Mouse (Mus musculus) hindbrain, embryonic 14.5 days (tissue): ENCODE data around the gene Sohlh1. TPM values are rescaled to one million over a fixed set of nuclear protein-coding genes. Genes with fewer than 3 reads are reported as not detected.

Experiments
- ATAC-seq: fragments of 200-750 bp; cut with Nextera tagmentation; 2 replicates; pipeline ENCODE4 v1.8.0; 2017; ENCODE audit warnings: moderate number of reproducible peaks, mild to moderate bottlenecking, moderate TSS enrichment, moderate library complexity; ENCODE audit not compliant: low FRiP score
- DNase-seq: peaks from one replicate; pipeline ENCODE4 v3.0.0-alpha.2; 2015; ENCODE audit warnings: low spot score
- H3K27ac ChIP-seq: fragments of 300-500 bp; sonication (generic); 2 replicates; pipeline ENCODE4 v1.5.1; 2014; ENCODE audit warnings: mild to moderate bottlenecking, moderate library complexity
- H3K27me3 ChIP-seq: fragments of 300-500 bp; sonication (generic); 2 replicates; pipeline ENCODE4 v1.6.1; 2014; ENCODE audit warnings: mild to moderate bottlenecking, low read length, mixed read lengths; ENCODE audit not compliant: control insufficient read depth, insufficient read depth
- H3K36me3 ChIP-seq: fragments of 300-500 bp; sonication (generic); replicated peaks from 2 replicates; pipeline ENCODE4 v1.6.1; 2014; ENCODE audit not compliant: control insufficient read depth, insufficient read depth
- H3K4me1 ChIP-seq: fragments of 300-500 bp; sonication (generic); replicated peaks from 2 replicates; pipeline ENCODE4 v1.6.1; 2014; ENCODE audit warnings: antibody characterized with exemption, low read length, mixed read lengths; ENCODE audit not compliant: control insufficient read depth, insufficient read depth
- H3K4me2 ChIP-seq: fragments of 300-500 bp; sonication (generic); replicated peaks from 2 replicates; pipeline ENCODE4 v1.6.1; 2014; ENCODE audit warnings: mild to moderate bottlenecking, moderate library complexity
- H3K4me3 ChIP-seq: fragments of 300-500 bp; sonication (generic); replicated peaks from 2 replicates; pipeline ENCODE4 v1.5.1; 2014; ENCODE audit warnings: mild to moderate bottlenecking, low read length
- H3K9ac ChIP-seq: fragments of 300-500 bp; sonication (generic); 2 replicates; pipeline ENCODE4 v1.6.1; 2014
- H3K9me3 ChIP-seq: fragments of 300-500 bp; sonication (generic); 2 replicates; pipeline ENCODE4 v1.6.1; 2016; ENCODE audit warnings: low read length; ENCODE audit not compliant: control insufficient read depth
- WGBS: fragments of 180-500 bp; shearing (Covaris S2); extraction: QIAGEN DNeasy Blood & Tissue Kit; methylation state at CpG from one replicate; pipeline ENCODE4 v1.1.7; 2014; 5-methylcytosine and 5-hydroxymethylcytosine counted together
- polyA plus RNA-seq: library from polyadenylated mRNA; unstranded; fragments of >200 nt; fragmentation: Nextera tagmentation; extraction: Ambion mirVana; gene quantifications from 2 replicates; pipeline ENCODE4 v1.2.1, GENCODE M21; 2014

Sohlh1 gene
- polyA plus RNA-seq, 1 experiment from 2014 or later, result not detected

- 24% methylated on average over 7 of the region's 7 CpGs for WGBS
- Histone ChIP-seq H3K4me1 (0 out of 2 replicates have a peak, but pooled peaks cover 9% of the 10 kb centered on the region), H3K27me3 (peaks cover 9% of the 10 kb centered on the region), H3K27ac (no peak overlapping the region), H3K4me3 (peak overlapping the region; percentile 55), H3K9me3 (no peaks in the 10 kb centered on the region), H3K4me2 (peak overlapping the region; percentile 66), H3K9ac (peak overlapping the region; percentile 77), H3K36me3 (no peaks in the 10 kb centered on the region)
- DNase-seq (no peak), ATAC-seq (no peak; the same call in none of the 2 replicates)
These were observed 30.2 kb upstream of the Sohlh1 start for GRCm38 (mm10) chr2:25877250-25877735.

- no peak overlapping the region for H3K27ac ChIP-seq
- H3K9ac ChIP-seq, result no peak overlapping the region
- no peaks in the 10 kb centered on the region for H3K9me3 ChIP-seq
- peaks cover 5% of the 10 kb centered on the region; the same call in 1 of the 2 replicates for H3K27me3 ChIP-seq
- H3K36me3 ChIP-seq, result no peaks in the 10 kb centered on the region
- H3K4me1 ChIP-seq, result peaks cover 6% of the 10 kb centered on the region
- no peak overlapping the region for H3K4me3 ChIP-seq
- DNase-seq, result no peak
- ATAC-seq, result no peak
- WGBS, result 63% methylated on average over 5 of the region's 5 CpGs
- no peak overlapping the region for H3K4me2 ChIP-seq
These were observed 19.6 kb upstream of the Sohlh1 start for GRCm38 (mm10) chr2:25866656-25867055.

DNA sequence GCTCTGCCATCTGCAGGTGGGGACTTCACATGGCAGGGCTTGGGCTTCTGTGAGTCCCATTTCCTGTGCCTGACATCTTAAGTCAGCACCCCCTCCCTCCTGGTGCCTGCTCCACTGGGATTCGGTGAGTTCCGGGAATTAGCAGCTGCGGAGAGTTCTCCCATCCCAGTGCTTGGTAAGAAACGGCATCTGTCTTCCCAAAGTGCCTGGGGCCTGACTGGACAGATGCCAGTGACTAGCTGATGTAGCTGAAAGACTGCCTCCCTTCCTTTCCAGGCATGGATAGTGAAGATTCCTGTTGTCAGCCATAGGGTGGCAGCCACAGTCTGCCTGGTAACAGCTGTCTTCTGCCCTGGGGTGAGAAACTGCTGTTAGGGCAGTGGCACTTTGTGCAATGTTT, 18.4 kb upstream of the Sohlh1 start:
- ATAC-seq (no peak), DNase-seq (peak; percentile 61)
- no peaks in the 10 kb centered on the region for H3K36me3 ChIP-seq
- H3K9ac ChIP-seq, result no peak overlapping the region
- H3K27me3 ChIP-seq, result peaks cover 5% of the 10 kb centered on the region; the same call in 1 of the 2 replicates
- no peak overlapping the region for H3K4me3 ChIP-seq
- WGBS, result 14% methylated on average over 4 of the region's 4 CpGs
- no peak overlapping the region for H3K4me2 ChIP-seq
- no peak overlapping the region for H3K27ac ChIP-seq
- peaks cover 6% of the 10 kb centered on the region for H3K4me1 ChIP-seq
- no peaks in the 10 kb centered on the region for H3K9me3 ChIP-seq

- no peak for DNase-seq
- peaks cover 6% of the 10 kb centered on the region for H3K4me1 ChIP-seq
- H3K9me3 ChIP-seq, result no peaks in the 10 kb centered on the region
- peaks cover 5% of the 10 kb centered on the region; the same call in 1 of the 2 replicates for H3K27me3 ChIP-seq
- no peak overlapping the region for H3K27ac ChIP-seq
- peak overlapping the region; percentile 62 for H3K4me3 ChIP-seq
- 3% methylated on average over 18 of the region's 18 CpGs for WGBS
- H3K4me2 ChIP-seq, result peak overlapping the region; percentile 99
- peak overlapping the region; percentile 62 for H3K9ac ChIP-seq
- H3K36me3 ChIP-seq, result no peaks in the 10 kb centered on the region
- no peak for ATAC-seq
These were observed 17.2 kb upstream of the Sohlh1 start for GRCm38 (mm10) chr2:25864230-25864629.

DNA sequence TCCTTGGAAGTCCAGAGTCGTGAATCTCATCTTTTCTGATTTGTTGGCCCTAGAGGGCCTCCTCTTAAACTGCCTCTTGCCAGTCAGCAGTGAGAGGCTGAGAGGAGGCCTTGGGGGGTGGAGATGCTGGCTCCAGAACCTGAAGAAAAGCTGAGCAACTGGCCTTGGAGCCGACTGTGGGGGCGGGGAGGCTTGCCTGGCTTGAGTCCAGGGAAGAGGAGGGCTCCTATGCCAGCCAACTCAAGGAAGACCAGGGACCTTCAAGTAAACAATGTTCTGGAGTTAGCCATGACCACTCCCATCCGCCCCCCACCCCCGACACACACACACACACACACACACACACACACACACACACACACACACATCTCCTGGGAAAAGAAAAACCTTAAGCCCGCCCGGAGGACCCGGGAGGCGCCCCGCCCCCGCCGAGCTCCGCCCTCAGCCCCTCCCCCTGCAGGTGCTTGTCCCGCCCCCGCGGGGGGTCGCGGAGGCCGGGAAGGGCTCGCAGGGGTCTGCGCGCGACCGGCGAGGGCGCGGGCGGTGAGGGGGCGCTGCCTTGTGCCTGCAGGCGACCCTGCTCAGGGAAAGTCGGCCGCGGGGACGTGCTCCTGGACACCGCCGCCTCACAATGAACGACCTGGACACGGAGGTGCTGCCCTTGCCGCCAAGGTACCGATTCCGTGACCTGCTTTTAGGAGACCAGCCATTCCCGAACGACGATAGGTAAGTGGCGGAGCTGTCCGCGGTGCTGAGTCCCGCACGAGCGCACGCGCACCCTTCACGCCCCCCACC, 16.5 kb upstream of the Sohlh1 start, which contains the start of gene Kcnt1:
Gene Kcnt1 (plus strand): TSS at position 398 of the 795 bp plus-strand sequence.
- WGBS, result under 1% methylated on average over 48 of the region's 53 CpGs
- Histone ChIP-seq H3K4me1 (peaks cover 6% of the 10 kb centered on the region), H3K27me3 (peaks cover 5% of the 10 kb centered on the region; the same call in 1 of the 2 replicates), H3K4me2 (peak within 1 kb of the TSS; percentile 99), H3K4me3 (peak within 1 kb of the TSS; percentile 62), H3K27ac (no peak within 1 kb of the TSS), H3K36me3 (no peaks in the 10 kb centered on the region), H3K9ac (peak within 1 kb of the TSS; percentile 62), H3K9me3 (no peaks in the 10 kb centered on the region)
- DNase-seq (peak; percentile 61), ATAC-seq (0 out of 2 replicates have a peak, but pooled peaks have one; percentile 12)

DNA sequence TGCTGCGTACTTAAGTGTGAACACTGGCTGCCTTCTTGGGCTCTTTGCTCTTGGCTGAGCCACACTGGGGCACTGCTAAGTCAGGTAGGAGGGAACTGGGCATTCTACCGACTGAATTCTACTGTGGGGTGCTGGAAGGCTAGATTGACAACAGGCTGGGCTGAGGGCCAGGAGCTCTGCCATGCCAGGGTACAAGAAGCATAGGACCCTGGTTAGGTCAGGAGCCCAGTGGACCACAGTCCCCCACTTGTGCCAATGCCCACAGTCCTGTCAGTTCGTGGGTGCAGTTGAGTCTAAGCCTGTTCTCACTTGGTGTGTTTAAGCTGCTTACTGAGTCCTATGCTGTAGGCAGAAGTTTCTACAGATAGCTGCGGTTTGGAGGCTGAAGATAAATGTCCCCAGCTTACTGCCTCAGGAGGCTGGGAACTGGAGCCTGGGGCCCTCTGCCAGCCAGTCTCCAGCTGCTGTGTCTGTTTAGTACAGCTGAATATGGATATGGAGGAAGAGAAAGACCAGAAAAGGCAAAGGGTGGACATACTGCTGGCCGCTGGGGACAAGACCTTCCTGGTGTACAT, 15.7 kb upstream of the Sohlh1 start:
- no peak for DNase-seq
- ATAC-seq, result no peak
- peaks cover 6% of the 10 kb centered on the region for H3K4me1 ChIP-seq
- no peak overlapping the region for H3K4me3 ChIP-seq
- H3K27me3 ChIP-seq, result peaks cover 5% of the 10 kb centered on the region; the same call in 1 of the 2 replicates
- H3K4me2 ChIP-seq, result peak overlapping the region; percentile 99
- H3K9me3 ChIP-seq, result no peaks in the 10 kb centered on the region
- 62% methylated on average over 5 of the region's 5 CpGs for WGBS
- no peak overlapping the region for H3K9ac ChIP-seq
- no peak overlapping the region for H3K27ac ChIP-seq
- H3K36me3 ChIP-seq, result no peaks in the 10 kb centered on the region

- ATAC-seq, result no peak
- no peak overlapping the region for H3K27ac ChIP-seq
These were observed 15.0 kb upstream of the Sohlh1 start for GRCm38 (mm10) chr2:25862038-25862437.

DNA sequence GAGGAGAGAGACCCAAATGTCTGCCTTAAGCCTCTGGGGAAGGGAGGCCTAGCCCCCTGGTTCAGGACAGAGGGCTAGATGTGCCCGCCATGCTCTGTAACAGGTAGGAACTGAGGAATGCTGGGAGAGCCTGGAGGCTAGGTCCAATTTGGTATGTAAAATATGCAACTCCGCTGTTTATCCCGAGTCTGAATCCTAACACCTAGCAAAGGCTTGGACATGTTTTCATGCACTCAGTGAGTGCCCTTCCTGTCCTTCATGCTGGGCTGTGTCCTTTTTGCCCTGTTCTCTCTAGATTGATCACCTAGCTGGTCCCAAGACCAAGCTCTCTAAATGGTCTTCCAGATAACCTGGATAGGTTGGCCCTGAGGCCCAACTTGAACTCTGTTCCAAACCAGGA, 12.8 kb upstream of the Sohlh1 start:
- 93% methylated on average over 3 of the region's 3 CpGs for WGBS

More at GRCm38 (mm10) chr2:25862038-25862437, 15.0 kb upstream of the Sohlh1 start:
- Histone ChIP-seq H3K4me2 (no peak overlapping the region), H3K9me3 (no peaks in the 10 kb centered on the region), H3K4me3 (no peak overlapping the region), H3K4me1 (peaks cover 6% of the 10 kb centered on the region), H3K27me3 (peaks cover 5% of the 10 kb centered on the region; the same call in 1 of the 2 replicates), H3K9ac (no peak overlapping the region), H3K36me3 (no peaks in the 10 kb centered on the region)
- no peak for DNase-seq
- 72% methylated on average over 2 of the region's 2 CpGs for WGBS

GRCm38 (mm10) chr2:25853998-25854397, 7.0 kb upstream of the Sohlh1 start:
- 74% methylated on average over 5 of the region's 5 CpGs for WGBS
- Histone ChIP-seq H3K27ac (no peak overlapping the region), H3K9me3 (no peaks in the 10 kb centered on the region), H3K9ac (no peak overlapping the region), H3K4me1 (no peaks in the 10 kb centered on the region), H3K4me2 (no peak overlapping the region), H3K36me3 (no peaks in the 10 kb centered on the region), H3K27me3 (no peaks in the 10 kb centered on the region), H3K4me3 (no peak overlapping the region)
- ATAC-seq (no peak), DNase-seq (no peak)

More for the DNA sequence above, 12.8 kb upstream of the Sohlh1 start:
- no peak for ATAC-seq
- Histone ChIP-seq H3K4me3 (no peak overlapping the region), H3K27ac (no peak overlapping the region), H3K4me2 (no peak overlapping the region), H3K27me3 (peaks cover 5% of the 10 kb centered on the region; the same call in 1 of the 2 replicates), H3K9me3 (no peaks in the 10 kb centered on the region), H3K4me1 (peaks cover 6% of the 10 kb centered on the region), H3K9ac (no peak overlapping the region), H3K36me3 (no peaks in the 10 kb centered on the region)
- no peak for DNase-seq
